Comparison of ENCODE assay signal across 7 mouse cellular contexts in genomic region chr15:100873155-100873554, GRCm38 (mm10). TPM values are rescaled to one million over a fixed set of nuclear protein-coding genes. Genes with fewer than 3 reads are reported as not detected.
A peak's percentile ranks its signal among the peaks of the same experiment; 100 is the strongest.
DNase-seq lines count a peak whose midpoint lies in the region; ATAC-seq and TF ChIP-seq lines count a peak whose summit lies in the region.

No protein-coding gene starts in this region.

- TF ChIP-seq POLR2A in brain, embryonic 14.5 days (IDR thresholded peaks at IDR 0.05; ENCODE audit: borderline replicate concordance, extremely low read depth, insufficient read depth, insufficient read length, poor library complexity, severe bottlenecking) = no peak

- H3K4me2 ChIP-seq in limb, embryonic 13.5 days (replicated peaks) = no peak overlapping the region

- peaks cover 17% of the 10 kb centered on the region for H3K4me1 ChIP-seq in limb, embryonic 13.5 days

- no peaks in the 10 kb centered on the region for H3K36me3 ChIP-seq in limb, embryonic 13.5 days

- H3K9ac ChIP-seq in limb, embryonic 13.5 days = no peak overlapping the region

- H3K27me3 ChIP-seq in limb, embryonic 13.5 days = peaks cover 56% of the 10 kb centered on the region

- peak; percentile 38 for ATAC-seq in inflammation-experienced regulatory T-cells, adult 6 months
- peak; percentile 67; the same call in 1 of the 2 replicates for ATAC-seq in limb, embryonic 13.5 days (ENCODE audit: low FRiP score, low read depth)

- intact Hi-C loops in gastrocnemius, adult 2 months (cut with DNase I) = no loop called here

- WGBS in limb, embryonic 13.5 days = 2% methylated on average over 16 of the region's 16 CpGs

- no peak for TF ChIP-seq CTCF in brain, embryonic 14.5 days (IDR thresholded peaks at IDR 0.05; ENCODE audit: borderline replicate concordance, extremely low read depth, insufficient read depth, insufficient read length)
- TF ChIP-seq CTCF in gastrocnemius, adult 2 months (IDR thresholded peaks at IDR 0.05) = no peak

- no peak overlapping the region for H3K4me3 ChIP-seq in gastrocnemius, adult 2 months
- no peak overlapping the region for H3K4me3 ChIP-seq in limb, embryonic 13.5 days

- H3K9me3 ChIP-seq in limb, embryonic 13.5 days = no peaks in the 10 kb centered on the region

- peak; percentile 89 for DNase-seq in R1 (ENCODE audit: low read depth, low spot score)
- peak; percentile 80 for DNase-seq in brain, embryonic 14.5 days (ENCODE audit: low read depth)
- peak; percentile 70 for DNase-seq in gastrocnemius, adult 2 months
- peak; percentile 84 for DNase-seq in naive thymus-derived CD4-positive, alpha-beta T cell, adult 2 months (ENCODE audit: low read depth)
- peak; percentile 82 for DNase-seq in testis, postnatal 14 days (ENCODE audit: low spot score)

- no peak overlapping the region for H3K27ac ChIP-seq in gastrocnemius, adult 2 months
- H3K27ac ChIP-seq in limb, embryonic 13.5 days = no peak overlapping the region

RNA-seq across cellular contexts. Expression of gene Scn8a, which starts 3.5 kb away (rescaled TPM):
- polyA plus RNA-seq in brain, embryonic 14.5 days (2012; rRNA removed) = 31.5 and 38.3 TPM in 2 replicates
- total RNA-seq in gastrocnemius, adult 2 months (2021) = under 1 TPM; 0.03 to 0.14 TPM
- polyA plus RNA-seq in inflammation-experienced regulatory T-cells, adult 6 months (2017; shearing (Covaris generic)) = 1 to 10 TPM in 1 of 3 experiments, under 1 TPM in 2; 0.14 to 1.1 (median 0.78) TPM
- 5.5 and 6.1 TPM in 2 replicates for polyA plus RNA-seq in limb, embryonic 13.5 days (2015; fragmentation: Nextera tagmentation; extraction: Ambion mirVana)
